Mouse (Mus musculus): ENCODE measurements around the gene Prkn.

DNA sequence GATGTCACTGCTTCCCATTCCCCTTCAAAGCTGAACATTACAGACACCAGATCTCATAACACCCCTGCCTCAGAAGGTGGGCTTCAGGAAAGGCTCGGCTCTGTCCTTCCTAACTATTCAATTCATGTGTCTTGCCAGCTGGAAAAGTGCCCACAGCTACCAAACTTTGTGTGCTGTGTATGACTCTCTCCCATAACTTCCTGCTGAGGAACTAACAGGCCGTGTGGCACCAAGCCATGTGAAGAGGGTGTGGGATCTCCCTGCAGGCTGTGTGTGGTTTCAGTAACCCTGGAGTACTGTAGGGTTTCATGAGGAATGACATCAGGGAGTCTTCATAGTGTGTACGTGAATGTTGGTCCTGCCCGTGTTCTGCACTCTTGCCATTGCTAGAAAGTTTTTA lies 871.9 kb downstream of the Prkn start:
- no peak for TF ChIP-seq CTCF (IDR thresholded peaks at IDR 0.05)
- no peak for TF ChIP-seq EP300 (IDR thresholded peaks at IDR 0.05)

Data from lung, postnatal 0 days (tissue).